Mouse (Mus musculus) embryonic facial prominence, embryonic 11.5 days (tissue): ENCODE measurements around the gene 4930404N11Rik. TPM values are rescaled to one million over a fixed set of nuclear protein-coding genes. Genes with fewer than 3 reads are reported as not detected.
A peak's percentile ranks its signal among the peaks of the same experiment; 100 is the strongest.

Source experiments
- ATAC-seq: fragments of 200-750 bp; cut with Nextera tagmentation; replicated peaks from 2 replicates; pipeline ENCODE4 v1.8.0; 2017; ENCODE audit warnings: low read depth; ENCODE audit not compliant: insufficient number of reproducible peaks, low FRiP score, low TSS enrichment
- DNase-seq: peaks from one replicate; pipeline ENCODE4 v3.0.0-alpha.2; 2015; ENCODE audit warnings: low spot score
- H3K27ac ChIP-seq: fragments of 300-500 bp; sonication (generic); replicated peaks from 2 replicates; pipeline ENCODE4 v1.5.1; 2014; ENCODE audit warnings: mild to moderate bottlenecking, low read depth, low read length, control low read depth
- H3K27me3 ChIP-seq: fragments of 300-500 bp; sonication (generic); 2 replicates; pipeline ENCODE4 v1.6.1; 2014; ENCODE audit warnings: mild to moderate bottlenecking, low read length, moderate library complexity, mixed read lengths; ENCODE audit not compliant: control insufficient read depth, insufficient read depth
- H3K36me3 ChIP-seq: fragments of 300-500 bp; sonication (generic); replicated peaks from 2 replicates; pipeline ENCODE4 v1.6.1; 2014; ENCODE audit warnings: low read depth, mild to moderate bottlenecking, low read length, moderate library complexity, mixed read lengths; ENCODE audit not compliant: control insufficient read depth, insufficient read depth
- H3K4me1 ChIP-seq: fragments of 300-500 bp; sonication (generic); 2 replicates; pipeline ENCODE4 v1.6.1; 2014; ENCODE audit warnings: low read length, mixed read lengths; ENCODE audit not compliant: control insufficient read depth, insufficient read depth
- H3K4me2 ChIP-seq: fragments of 300-500 bp; sonication (generic); 2 replicates; pipeline ENCODE4 v1.6.1; 2014; ENCODE audit warnings: low read depth, mild to moderate bottlenecking, control low read depth, low read length, moderate library complexity
- H3K4me3 ChIP-seq: fragments of 300-500 bp; sonication (generic); 2 replicates; pipeline ENCODE4 v1.5.1; 2014; ENCODE audit warnings: low read depth, low read length, control low read depth
- H3K9ac ChIP-seq: fragments of 300-500 bp; sonication (generic); replicated peaks from 2 replicates; pipeline ENCODE4 v1.6.1; 2014; ENCODE audit warnings: mild to moderate bottlenecking, control low read depth, low read length
- H3K9me3 ChIP-seq: fragments of 300-500 bp; sonication (generic); replicated peaks from 2 replicates; pipeline ENCODE4 v1.6.1; 2016; ENCODE audit warnings: mild to moderate bottlenecking, low read length, inconsistent platforms, mixed read lengths; ENCODE audit not compliant: control insufficient read depth
- WGBS: fragments of 180-500 bp; shearing (Covaris S2); extraction: QIAGEN DNeasy Blood & Tissue Kit; methylation state at CpG from one replicate; pipeline ENCODE4 v1.1.7; 2014; 5-methylcytosine and 5-hydroxymethylcytosine counted together
- polyA plus RNA-seq: library from polyadenylated mRNA; unstranded; fragments of >200 nt; fragmentation: Nextera tagmentation; extraction: Ambion mirVana; gene quantifications from 2 replicates; pipeline ENCODE4 v1.2.1, GENCODE M21; 2014

The 4930404N11Rik gene
- polyA plus RNA-seq: not detected in 2 replicates

GRCm38 (mm10) chr10:81365672-81366476, at the start of gene 4930404N11Rik:
Gene 4930404N11Rik (minus strand): TSS chr10:81365816.
- Histone ChIP-seq H3K27ac (no peak within 1 kb of the TSS), H3K36me3 (peaks cover 21% of the 10 kb centered on the region), H3K9me3 (no peaks in the 10 kb centered on the region), H3K4me1 (peaks cover 11% of the 10 kb centered on the region), H3K4me3 (peak within 1 kb of the TSS; percentile 26), H3K9ac (0 out of 2 replicates have a peak within 1 kb of the TSS, but pooled peaks have one; percentile 29), H3K27me3 (peaks cover 20% of the 10 kb centered on the region), H3K4me2 (peak within 1 kb of the TSS; percentile 29)
- peak; percentile 19; the same call in 1 of the 2 replicates for ATAC-seq
- WGBS: 28% methylated on average over 12 of the region's 12 CpGs
- DNase-seq: peak; percentile 40

GRCm38 (mm10) chr10:81415146-81415545, 49.5 kb upstream of the 4930404N11Rik start:
- 85% methylated on average over 5 of the region's 5 CpGs for WGBS
- H3K27ac ChIP-seq: no peak overlapping the region; the same call in 1 of the 2 replicates
- no peak overlapping the region for H3K9ac ChIP-seq
- no peak for ATAC-seq
- H3K4me3 ChIP-seq: no peak overlapping the region
- no peaks in the 10 kb centered on the region for H3K9me3 ChIP-seq
- no peaks in the 10 kb centered on the region; the same call in 1 of the 2 replicates for H3K36me3 ChIP-seq
- H3K27me3 ChIP-seq: no peaks in the 10 kb centered on the region
- peaks cover 7% of the 10 kb centered on the region for H3K4me1 ChIP-seq
- 0 out of 2 replicates have a peak overlapping the region, but pooled peaks have one; percentile 16 for H3K4me2 ChIP-seq
- DNase-seq: no peak

- H3K27ac ChIP-seq: no peak overlapping the region
- H3K27me3 ChIP-seq: no peaks in the 10 kb centered on the region
- peaks cover 7% of the 10 kb centered on the region for H3K4me1 ChIP-seq
- H3K9ac ChIP-seq: no peak overlapping the region
- no peak overlapping the region for H3K4me3 ChIP-seq
- H3K36me3 ChIP-seq: no peaks in the 10 kb centered on the region; the same call in 1 of the 2 replicates
- DNase-seq: peak; percentile 44
- no peak for ATAC-seq
- 0 out of 2 replicates have a peak overlapping the region, but pooled peaks have one; percentile 16 for H3K4me2 ChIP-seq
- no peaks in the 10 kb centered on the region for H3K9me3 ChIP-seq
Measured at GRCm38 (mm10) chr10:81414682-81415081, 49.1 kb upstream of the 4930404N11Rik start.

GRCm38 (mm10) chr10:81413310-81414261, 48.0 kb upstream of the 4930404N11Rik start:
- H3K4me1 ChIP-seq: peaks cover 11% of the 10 kb centered on the region

GRCm38 (mm10) chr10:81412586-81413309, 47.1 kb upstream of the 4930404N11Rik start:
- no peak overlapping the region for H3K9ac ChIP-seq
- DNase-seq (no peak), ATAC-seq (no peak)
- H3K27ac ChIP-seq: no peak overlapping the region
- H3K9me3 ChIP-seq: no peaks in the 10 kb centered on the region
- peaks cover 16% of the 10 kb centered on the region for H3K4me1 ChIP-seq
- no peaks in the 10 kb centered on the region; the same call in 1 of the 2 replicates for H3K36me3 ChIP-seq
- no peak overlapping the region for H3K4me2 ChIP-seq
- H3K4me3 ChIP-seq: no peak overlapping the region
- WGBS: 76% methylated on average over 16 of the region's 16 CpGs
- no peaks in the 10 kb centered on the region for H3K27me3 ChIP-seq

More at GRCm38 (mm10) chr10:81413310-81414261, 48.0 kb upstream of the 4930404N11Rik start:
- H3K4me3 ChIP-seq: no peak overlapping the region
- WGBS: 26% methylated on average over 26 of the region's 26 CpGs
- H3K9ac ChIP-seq: peak overlapping the region; percentile 30
- H3K27me3 ChIP-seq: no peaks in the 10 kb centered on the region
- H3K4me2 ChIP-seq: 0 out of 2 replicates have a peak overlapping the region, but pooled peaks have one; percentile 19
- H3K36me3 ChIP-seq: no peaks in the 10 kb centered on the region; the same call in 1 of the 2 replicates
- peak overlapping the region; percentile 25; the same call in 1 of the 2 replicates for H3K27ac ChIP-seq
- no peaks in the 10 kb centered on the region for H3K9me3 ChIP-seq
- DNase-seq (peak; percentile 76), ATAC-seq (no peak)

GRCm38 (mm10) chr10:81411471-81412400, 46.1 kb upstream of the 4930404N11Rik start:
- 80% methylated on average over 18 of the region's 18 CpGs for whole genome bisulfite sequencing
- Histone ChIP-seq H3K27me3 (no peaks in the 10 kb centered on the region; the same call in 1 of the 2 replicates), H3K4me3 (no peak overlapping the region), H3K4me1 (peaks cover 17% of the 10 kb centered on the region), H3K27ac (peak overlapping the region; percentile 32; the same call in 1 of the 2 replicates), H3K4me2 (no peak overlapping the region), H3K9me3 (no peaks in the 10 kb centered on the region), H3K9ac (no peak overlapping the region), H3K36me3 (no peaks in the 10 kb centered on the region; the same call in 1 of the 2 replicates)
- ATAC-seq: no peak
- no peak for DNase-seq
